Mouse (Mus musculus) MEL-GATA-1-ER (cell line): ENCODE results near the gene Dnal1.
A peak's percentile ranks its signal among the peaks of the same experiment; 100 is the strongest.

Source experiments
- DNase-seq: peaks from one replicate; pipeline ENCODE4 v3.0.0-alpha.2; 2012; ENCODE audit warnings: low read depth; ENCODE audit errors: extremely low read depth

The Dnal1 gene

GRCm38 (mm10) chr12:84161616-84162433 lies 47.7 kb downstream of the Dnal1 start:
- DNase-seq: no peak

GRCm38 (mm10) chr12:84163133-84163532 lies 49.0 kb downstream of the Dnal1 start:
- DNase-seq: no peak

- DNase-seq: no peak
Measured at GRCm38 (mm10) chr12:84163586-84164110, 49.5 kb downstream of the Dnal1 start.

- no peak for DNase-seq
Measured at GRCm38 (mm10) chr12:84165631-84166373, 51.6 kb downstream of the Dnal1 start.

GRCm38 (mm10) chr12:84170610-84171009 lies 56.4 kb downstream of the Dnal1 start:
- no peak for DNase-seq

- no peak for DNase-seq
Measured at GRCm38 (mm10) chr12:84172216-84172615, 58.0 kb downstream of the Dnal1 start.

- DNase-seq: no peak
Measured at GRCm38 (mm10) chr12:84172862-84173261, 58.7 kb downstream of the Dnal1 start.

- no peak for DNase-seq
Measured at GRCm38 (mm10) chr12:84173309-84173915, 59.2 kb downstream of the Dnal1 start.

- DNase-seq: no peak
Measured at GRCm38 (mm10) chr12:84174190-84174811, 60.1 kb downstream of the Dnal1 start.

GRCm38 (mm10) chr12:84174871-84175270 lies 60.7 kb downstream of the Dnal1 start:
- no peak for DNase-seq

- DNase-seq: peak; percentile 92
Measured at GRCm38 (mm10) chr12:84175659-84176061, 61.5 kb downstream of the Dnal1 start.

- DNase-seq: no peak
Measured at GRCm38 (mm10) chr12:84176126-84176769, 62.1 kb downstream of the Dnal1 start.

- DNase-seq: no peak
Measured at GRCm38 (mm10) chr12:84176886-84177765, 63.0 kb downstream of the Dnal1 start.

GRCm38 (mm10) chr12:84178052-84178451 lies 63.9 kb downstream of the Dnal1 start:
- DNase-seq: no peak

- DNase-seq: no peak
Measured at GRCm38 (mm10) chr12:84178652-84179445, 64.7 kb downstream of the Dnal1 start.

GRCm38 (mm10) chr12:84180090-84180489 lies 65.9 kb downstream of the Dnal1 start:
- DNase-seq: no peak

GRCm38 (mm10) chr12:84180701-84181435 lies 66.7 kb downstream of the Dnal1 start:
- DNase-seq: no peak

GRCm38 (mm10) chr12:84181999-84182398 lies 67.8 kb downstream of the Dnal1 start:
- no peak for DNase-seq
